ENCODE assay signal across 9 mouse cellular contexts in the genomic region with DNA sequence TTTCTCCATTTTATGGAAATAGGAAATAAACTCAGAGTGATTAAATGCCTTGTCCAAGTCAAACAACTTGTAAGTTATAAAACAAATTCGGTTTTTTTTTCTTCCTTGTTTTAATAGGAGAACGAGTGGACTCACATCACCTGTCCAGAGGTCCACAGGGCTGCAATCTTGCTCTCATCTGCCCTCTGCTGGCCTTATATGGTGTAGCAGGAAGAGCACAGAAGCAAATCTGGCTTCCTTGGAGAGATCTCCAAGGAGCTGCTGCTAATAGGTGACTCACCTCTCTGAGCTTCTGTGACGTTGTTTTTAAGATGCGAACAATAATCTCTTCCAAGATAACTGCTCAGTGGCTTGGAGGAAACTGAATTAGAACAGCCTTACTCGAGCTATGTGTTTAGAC.
A peak's percentile ranks its signal among the peaks of the same experiment; 100 is the strongest.
DNase-seq lines count a peak whose midpoint lies in the region; ATAC-seq lines count a peak whose summit lies in the region.
"Had no signal": no experiment of that assay in that cellular context is flagged by ENCODE, and none has a peak within 500 bp of the region (broad histone marks: within the 10 kb centered on the region; RNA-seq: fewer than 3 reads in every experiment).

No protein-coding gene starts in this region.

- no peaks in the 10 kb centered on the region for H3K9me3 ChIP-seq in midbrain, embryonic 10.5 days (replicated peaks)
- H3K9me3 ChIP-seq in midbrain, embryonic 13.5 days = no peaks in the 10 kb centered on the region
- no peaks in the 10 kb centered on the region for H3K9me3 ChIP-seq in limb, embryonic 10.5 days (replicated peaks)
- H3K9me3 ChIP-seq: megakaryocyte, embryonic 14.5 days had no signal

- no peak for ATAC-seq in midbrain, embryonic 13.5 days

- H3K27ac ChIP-seq in midbrain, embryonic 10.5 days (replicated peaks) = no peak overlapping the region
- no peak overlapping the region for H3K27ac ChIP-seq in midbrain, embryonic 13.5 days
- no peak overlapping the region for H3K27ac ChIP-seq in limb, embryonic 10.5 days

- no peak overlapping the region for H3K4me3 ChIP-seq in midbrain, embryonic 10.5 days
- no peak overlapping the region for H3K4me3 ChIP-seq in midbrain, embryonic 13.5 days (replicated peaks)
- H3K4me3 ChIP-seq in limb, embryonic 10.5 days = no peak overlapping the region
- H3K4me3 ChIP-seq: megakaryocyte, embryonic 14.5 days had no signal

- 24% methylated on average over 5 of the region's 5 CpGs for WGBS in midbrain, embryonic 10.5 days
- WGBS in midbrain, embryonic 13.5 days = 23% methylated on average over 5 of the region's 5 CpGs
- 20% methylated on average over 5 of the region's 5 CpGs for WGBS in limb, embryonic 10.5 days

- peaks cover 8% of the 10 kb centered on the region for H3K4me1 ChIP-seq in midbrain, embryonic 10.5 days
- H3K4me1 ChIP-seq in midbrain, embryonic 13.5 days (replicated peaks) = peaks cover 10% of the 10 kb centered on the region
- H3K4me1 ChIP-seq in limb, embryonic 10.5 days = peaks cover 15% of the 10 kb centered on the region
- H3K4me1 ChIP-seq: megakaryocyte, embryonic 14.5 days had no signal

- DNase-seq in midbrain, embryonic 10.5 days (ENCODE audit: low spot score) = peak; percentile 53
- DNase-seq in adipocyte (ENCODE audit: low spot score) = peak; percentile 41
- peak; percentile 57 to 69 for DNase-seq in cerebellum, postnatal 4 days (ENCODE audit: low spot score in 2 of 2)
- peak; percentile 42 to 67 for DNase-seq in heart, postnatal 14 days
- DNase-seq in limb, embryonic 10.5 days (ENCODE audit: low spot score) = peak; percentile 65
- DNase-seq in retina, postnatal 7 days (ENCODE audit: low read depth, low spot score) = peak; percentile 49
- no peak for DNase-seq in spleen, postnatal 4 days (ENCODE audit: low spot score in 2 of 2)

- H3K27me3 ChIP-seq in midbrain, embryonic 10.5 days (ENCODE audit: low read depth, poor library complexity, severe bottlenecking) = no peaks in the 10 kb centered on the region; the same call in 1 of the 2 replicates
- peaks cover 11% of the 10 kb centered on the region; the same call in 1 of the 2 replicates for H3K27me3 ChIP-seq in midbrain, embryonic 13.5 days
- no peaks in the 10 kb centered on the region for H3K27me3 ChIP-seq in limb, embryonic 10.5 days (ENCODE audit: low read depth, poor library complexity, severe bottlenecking)
- H3K27me3 ChIP-seq: megakaryocyte, embryonic 14.5 days had no signal

- intact Hi-C loops in heart, postnatal 14 days (cut with DNase I) = loop anchor here (2.0 kb wide), 2 partner anchors 158 to 628 kb away; no protein-coding TSS in a partner anchor

- no peaks in the 10 kb centered on the region for H3K36me3 ChIP-seq in midbrain, embryonic 10.5 days
- H3K36me3 ChIP-seq in midbrain, embryonic 13.5 days = no peaks in the 10 kb centered on the region
- H3K36me3 ChIP-seq in limb, embryonic 10.5 days = no peaks in the 10 kb centered on the region

- no peak overlapping the region for H3K9ac ChIP-seq in midbrain, embryonic 13.5 days (replicated peaks)

- no peak overlapping the region for H3K4me2 ChIP-seq in midbrain, embryonic 13.5 days (replicated peaks)

Comparison
In these comparisons a context has a peak if more than half of its experiments do, and no peak if none do; other contexts are left out.
1. DNase-seq: peak in midbrain, embryonic 10.5 days (single experiment), adipocyte (single experiment), cerebellum, postnatal 4 days (2 of 2), heart, postnatal 14 days (2 of 2), limb, embryonic 10.5 days (single experiment) and retina, postnatal 7 days (single experiment); none in spleen, postnatal 4 days (0 of 2).